Mouse (Mus musculus): ENCODE results near the gene Shisa3. TPM values are rescaled to one million over a fixed set of nuclear protein-coding genes. Genes with fewer than 3 reads are reported as not detected.

The Shisa3 gene
- polyA plus RNA-seq, 1 experiment from 2014 or later: 3.9 TPM

GRCm38 (mm10) chr5:67654572-67654971 is 46.9 kb downstream of the Shisa3 start:
- ATAC-seq (ENCODE audit: extremely low read depth, insufficient number of reproducible peaks, low FRiP score, low TSS enrichment): no peak
- H3K4me3 ChIP-seq: no peak overlapping the region
- peaks cover 9% of the 10 kb centered on the region for H3K4me1 ChIP-seq
- no peaks in the 10 kb centered on the region for H3K9me3 ChIP-seq
- H3K27me3 ChIP-seq (replicated peaks): no peaks in the 10 kb centered on the region
- H3K36me3 ChIP-seq: no peaks in the 10 kb centered on the region
- WGBS: 60% methylated on average over 5 of the region's 5 CpGs
- no peak overlapping the region for H3K4me2 ChIP-seq
- H3K27ac ChIP-seq (replicated peaks): no peak overlapping the region
- no peak overlapping the region for H3K9ac ChIP-seq

GRCm38 (mm10) chr5:67655696-67656519 is 48.2 kb downstream of the Shisa3 start:
- Histone ChIP-seq H3K4me2 (no peak overlapping the region), H3K9me3 (no peaks in the 10 kb centered on the region), H3K36me3 (no peaks in the 10 kb centered on the region), H3K27ac (replicated peaks) (no peak overlapping the region), H3K27me3 (replicated peaks) (no peaks in the 10 kb centered on the region), H3K4me1 (peaks cover 9% of the 10 kb centered on the region), H3K9ac (no peak overlapping the region), H3K4me3 (no peak overlapping the region)
- no peak for ATAC-seq (ENCODE audit: extremely low read depth, insufficient number of reproducible peaks, low FRiP score, low TSS enrichment)
- WGBS: 72% methylated on average over 14 of the region's 14 CpGs

GRCm38 (mm10) chr5:67656821-67657259 is 49.2 kb downstream of the Shisa3 start:
- peaks cover 15% of the 10 kb centered on the region for H3K4me1 ChIP-seq

GRCm38 (mm10) chr5:67659864-67660263 is 52.2 kb downstream of the Shisa3 start:
- Histone ChIP-seq H3K27me3 (replicated peaks) (no peaks in the 10 kb centered on the region), H3K9ac (no peak overlapping the region), H3K36me3 (no peaks in the 10 kb centered on the region), H3K4me2 (no peak overlapping the region), H3K4me1 (peaks cover 15% of the 10 kb centered on the region), H3K9me3 (no peaks in the 10 kb centered on the region), H3K4me3 (no peak overlapping the region), H3K27ac (replicated peaks) (no peak overlapping the region)
- 89% methylated on average over 9 of the region's 9 CpGs for WGBS
- ATAC-seq (ENCODE audit: extremely low read depth, insufficient number of reproducible peaks, low FRiP score, low TSS enrichment): no peak

More at GRCm38 (mm10) chr5:67656821-67657259, 49.2 kb downstream of the Shisa3 start:
- H3K36me3 ChIP-seq: no peaks in the 10 kb centered on the region
- H3K4me2 ChIP-seq: no peak overlapping the region
- H3K27me3 ChIP-seq (replicated peaks): no peaks in the 10 kb centered on the region
- no peak overlapping the region for H3K27ac ChIP-seq (replicated peaks)
- no peak overlapping the region for H3K9ac ChIP-seq
- no peak overlapping the region for H3K4me3 ChIP-seq
- no peaks in the 10 kb centered on the region for H3K9me3 ChIP-seq
- 76% methylated on average over 13 of the region's 13 CpGs for WGBS
- ATAC-seq (ENCODE audit: extremely low read depth, insufficient number of reproducible peaks, low FRiP score, low TSS enrichment): no peak

GRCm38 (mm10) chr5:67662715-67663114 is 55.0 kb downstream of the Shisa3 start:
- Histone ChIP-seq H3K4me1 (peaks cover 10% of the 10 kb centered on the region; the same call in 1 of the 2 replicates), H3K27me3 (replicated peaks) (no peaks in the 10 kb centered on the region), H3K9ac (no peak overlapping the region), H3K36me3 (no peaks in the 10 kb centered on the region), H3K4me3 (no peak overlapping the region), H3K4me2 (no peak overlapping the region), H3K27ac (replicated peaks) (no peak overlapping the region), H3K9me3 (no peaks in the 10 kb centered on the region)
- no peak for ATAC-seq (ENCODE audit: extremely low read depth, insufficient number of reproducible peaks, low FRiP score, low TSS enrichment)
- WGBS: 76% methylated on average over 6 of the region's 6 CpGs

GRCm38 (mm10) chr5:67669436-67669896 is 61.8 kb downstream of the Shisa3 start:
- H3K4me3 ChIP-seq: no peak overlapping the region
- WGBS: 65% methylated on average over 13 of the region's 13 CpGs
- ATAC-seq (ENCODE audit: extremely low read depth, insufficient number of reproducible peaks, low FRiP score, low TSS enrichment): no peak
- H3K27ac ChIP-seq (replicated peaks): no peak overlapping the region; the same call in 1 of the 2 replicates
- no peaks in the 10 kb centered on the region for H3K27me3 ChIP-seq (replicated peaks)
- peak overlapping the region; percentile 5 for H3K4me2 ChIP-seq
- no peak overlapping the region for H3K9ac ChIP-seq
- no peaks in the 10 kb centered on the region for H3K36me3 ChIP-seq
- H3K4me1 ChIP-seq: peaks cover 4% of the 10 kb centered on the region; the same call in 1 of the 2 replicates
- H3K9me3 ChIP-seq: no peaks in the 10 kb centered on the region

- H3K27me3 ChIP-seq (replicated peaks): no peaks in the 10 kb centered on the region
- no peak overlapping the region for H3K4me2 ChIP-seq
- H3K9ac ChIP-seq: no peak overlapping the region
- no peak for ATAC-seq (ENCODE audit: extremely low read depth, insufficient number of reproducible peaks, low FRiP score, low TSS enrichment)
- H3K4me1 ChIP-seq: peaks cover 4% of the 10 kb centered on the region; the same call in 1 of the 2 replicates
- H3K27ac ChIP-seq (replicated peaks): no peak overlapping the region
- WGBS: 73% methylated on average over 6 of the region's 6 CpGs
- H3K36me3 ChIP-seq: no peaks in the 10 kb centered on the region
- H3K4me3 ChIP-seq: no peak overlapping the region
- H3K9me3 ChIP-seq: no peaks in the 10 kb centered on the region
Observed at GRCm38 (mm10) chr5:67670158-67670557, 62.5 kb downstream of the Shisa3 start.

- no peaks in the 10 kb centered on the region for H3K36me3 ChIP-seq
- WGBS: 80% methylated on average over 4 of the region's 4 CpGs
- H3K4me2 ChIP-seq: no peak overlapping the region
- peaks cover 4% of the 10 kb centered on the region; the same call in 1 of the 2 replicates for H3K4me1 ChIP-seq
- H3K27ac ChIP-seq (replicated peaks): no peak overlapping the region
- H3K27me3 ChIP-seq (replicated peaks): no peaks in the 10 kb centered on the region
- H3K9me3 ChIP-seq: no peaks in the 10 kb centered on the region
- no peak overlapping the region for H3K9ac ChIP-seq
- H3K4me3 ChIP-seq: no peak overlapping the region
- no peak for ATAC-seq (ENCODE audit: extremely low read depth, insufficient number of reproducible peaks, low FRiP score, low TSS enrichment)
Observed at GRCm38 (mm10) chr5:67673008-67673407, 65.3 kb downstream of the Shisa3 start.

Small RNA genes lying within 50 kb of the gene (microRNA-seq; reads per million reads assigned to microRNA genes)
- not detected for gene Gm23617

Other genes with a start within 250 kb of the Shisa3 start
- 13.9 and 15.6 TPM in 2 replicates for gene Bend4, start 179.6 kb upstream of the Shisa3 start, polyA plus RNA-seq (2015; fragmentation: Nextera tagmentation; extraction: Ambion mirVana)
- gene Atp8a1, start 239.6 kb downstream of the Shisa3 start, polyA plus RNA-seq (2015; fragmentation: Nextera tagmentation; extraction: Ambion mirVana): 6.8 and 8.1 TPM in 2 replicates